Mouse (Mus musculus): ENCODE measurements at regions not wholly inside any gene's neighbourhood (a gene's known extent, or its start where the extent isn't known, plus 50 kb on each side); places are given as distances from the start of the nearest gene placed in this dataset.
"Not testable (repeated sequence)": the region's sequence is repeated elsewhere in the genome, so short reads cannot be mapped to it uniquely, and the experiment has no call there.

DNA sequence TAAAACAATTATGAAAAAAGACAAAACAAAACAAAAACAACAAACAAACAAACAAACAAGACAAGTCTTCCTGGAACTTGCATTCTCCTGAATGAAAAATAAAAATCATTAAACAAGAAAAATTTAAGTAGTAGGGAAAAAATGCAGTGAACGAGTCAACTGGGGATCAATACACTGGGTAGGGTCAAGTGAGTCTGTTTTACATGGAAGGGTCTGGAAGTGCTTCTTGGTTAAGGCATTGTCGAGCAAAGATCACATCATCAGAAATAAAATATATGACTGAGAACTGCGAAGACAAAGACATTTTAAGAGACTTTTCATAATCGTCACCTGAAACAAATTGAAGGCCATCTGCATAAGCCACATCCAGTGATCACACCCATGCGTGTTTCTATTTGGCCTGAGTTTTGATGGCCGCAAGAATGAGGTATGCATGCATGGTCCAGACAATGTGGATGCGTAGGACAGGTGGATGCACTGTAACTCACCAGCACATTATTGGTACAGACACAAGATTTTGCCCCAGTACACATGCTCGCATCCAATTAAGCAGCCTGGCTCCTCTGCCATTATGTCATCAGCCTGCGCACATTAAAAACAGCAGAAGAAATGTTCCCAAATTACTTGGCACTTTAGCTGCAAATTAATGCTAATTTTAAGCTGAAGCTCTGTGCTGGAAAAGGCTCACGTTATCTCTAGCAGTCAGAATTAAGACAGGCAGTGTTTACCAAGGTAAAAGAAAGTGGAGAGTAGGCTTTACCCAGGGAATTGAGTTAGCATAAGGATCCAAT is 475.3 kb downstream of the Lmo7 start:
- CTCF ChIA-PET, result no interaction called here

GRCm38 (mm10) chr14:102199430-102199829 is 469.7 kb downstream of the Lmo7 start:
- CTCF ChIA-PET, result no interaction called here

- CTCF ChIA-PET, result no interaction called here
Measured at GRCm38 (mm10) chr14:102190786-102191185, 461.0 kb downstream of the Lmo7 start.

DNA sequence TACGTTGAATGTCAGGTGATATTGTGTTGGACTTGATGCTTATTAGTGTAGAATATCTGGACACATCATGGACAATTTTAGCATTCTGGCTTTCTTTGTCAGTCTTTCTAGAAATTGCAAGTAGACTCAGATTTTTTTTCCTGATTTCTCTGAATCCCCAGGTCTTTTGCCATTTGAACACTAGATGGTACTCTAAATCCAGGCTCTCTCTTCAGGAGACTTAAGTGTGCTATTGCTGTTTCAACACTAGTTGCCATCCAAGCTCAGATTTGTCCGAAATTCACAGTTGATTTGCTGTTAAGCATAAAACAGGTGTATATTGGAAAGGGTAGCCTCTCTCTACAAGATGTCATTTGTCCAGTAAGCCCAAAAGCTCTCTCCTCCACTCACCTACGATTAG is 451.5 kb downstream of the Lmo7 start:
- CTCF ChIA-PET, result no interaction called here

- CTCF ChIA-PET, result no interaction called here
Measured at GRCm38 (mm10) chr14:102171775-102172174, 442.0 kb downstream of the Lmo7 start.

- CTCF ChIA-PET, result no interaction called here
Measured at GRCm38 (mm10) chr14:102161291-102162284, 431.8 kb downstream of the Lmo7 start.

DNA sequence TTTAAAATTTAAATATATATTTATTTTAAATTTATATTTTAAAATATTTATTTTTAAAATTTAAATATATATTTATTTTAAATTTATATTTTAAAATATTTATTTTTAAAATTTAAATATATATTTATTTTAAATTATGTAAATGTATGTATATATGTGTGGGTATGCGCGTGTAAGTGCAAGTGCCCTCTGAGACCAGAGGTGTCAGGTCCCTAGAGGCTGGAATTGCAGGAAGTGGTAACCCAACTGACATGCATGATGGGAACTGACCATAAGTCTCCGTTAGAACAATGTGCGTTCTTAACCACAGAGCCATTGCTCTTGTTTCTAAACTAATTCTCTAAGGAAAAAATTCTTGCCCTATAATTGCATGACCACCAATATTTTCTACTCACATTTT is 420.7 kb downstream of the Lmo7 start:
- CTCF ChIA-PET, result not testable (repeated sequence)

DNA sequence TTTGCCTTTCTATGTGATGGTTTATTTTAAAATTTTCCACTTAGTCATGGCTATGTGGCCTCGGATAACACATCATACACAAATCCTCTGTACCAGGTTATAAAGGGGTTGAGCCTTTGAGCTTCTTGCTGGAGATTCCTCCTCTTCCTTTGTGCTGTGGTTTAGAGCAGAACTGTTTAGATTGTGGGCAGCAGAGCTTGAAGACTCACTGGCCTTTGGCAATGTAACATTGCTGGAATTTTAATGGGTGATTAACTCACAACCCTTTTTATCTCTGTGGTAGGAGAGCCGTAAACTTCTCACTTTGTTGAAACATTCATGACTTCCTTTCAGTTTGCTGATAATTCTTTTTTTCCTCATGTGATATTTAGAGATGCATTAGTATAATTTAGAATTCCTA is 413.0 kb downstream of the Lmo7 start:
- CTCF ChIA-PET, result no interaction called here

DNA sequence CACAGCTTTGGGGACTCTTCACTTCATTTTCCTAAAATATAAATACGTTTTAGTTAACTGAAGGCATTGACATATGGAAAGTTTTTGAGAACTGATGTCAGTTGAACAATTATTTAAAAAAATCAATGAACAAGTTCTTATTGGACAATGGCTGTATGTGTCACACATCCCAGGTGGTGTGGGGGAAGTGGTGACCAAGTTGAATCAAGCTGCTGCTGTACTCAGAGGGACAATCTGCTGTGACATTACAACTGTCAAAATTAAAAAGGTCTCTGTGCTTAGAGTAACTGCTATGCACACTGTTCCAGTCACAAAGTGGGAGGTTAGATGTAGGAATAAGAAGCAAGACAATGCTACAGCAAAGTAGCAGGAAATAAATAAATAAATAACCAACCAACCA is 409.2 kb downstream of the Lmo7 start:
- CTCF ChIA-PET, result no interaction called here

DNA sequence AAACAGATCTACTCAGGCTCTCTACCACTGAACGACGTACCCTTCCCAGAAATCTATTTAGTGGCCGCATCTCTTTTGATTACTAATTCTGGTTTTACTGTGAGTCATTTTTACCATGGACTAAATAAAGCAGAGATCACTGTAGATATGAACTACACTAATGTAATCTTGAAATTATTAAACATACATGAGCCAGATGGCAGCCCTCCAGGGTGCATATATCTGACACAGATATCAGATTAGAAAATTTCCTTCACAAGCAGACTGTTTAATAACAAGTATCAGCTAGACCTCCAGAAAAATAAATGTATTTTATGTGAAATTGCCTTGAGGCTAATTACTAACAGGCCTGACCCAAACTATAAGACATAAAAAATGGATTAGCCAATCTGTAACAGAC is 388.4 kb downstream of the Lmo7 start:
- CTCF ChIA-PET, result no interaction called here

- CTCF ChIA-PET, result no interaction called here
Measured at GRCm38 (mm10) chr14:102106165-102106564, 376.4 kb downstream of the Lmo7 start.

GRCm38 (mm10) chr14:102094105-102094504 is 364.3 kb downstream of the Lmo7 start:
- CTCF ChIA-PET, result no interaction called here

GRCm38 (mm10) chr14:102092557-102092956 is 362.8 kb downstream of the Lmo7 start:
- CTCF ChIA-PET, result no interaction called here

- CTCF ChIA-PET, result no interaction called here
Measured at GRCm38 (mm10) chr14:102048932-102049331, 319.2 kb downstream of the Lmo7 start.

DNA sequence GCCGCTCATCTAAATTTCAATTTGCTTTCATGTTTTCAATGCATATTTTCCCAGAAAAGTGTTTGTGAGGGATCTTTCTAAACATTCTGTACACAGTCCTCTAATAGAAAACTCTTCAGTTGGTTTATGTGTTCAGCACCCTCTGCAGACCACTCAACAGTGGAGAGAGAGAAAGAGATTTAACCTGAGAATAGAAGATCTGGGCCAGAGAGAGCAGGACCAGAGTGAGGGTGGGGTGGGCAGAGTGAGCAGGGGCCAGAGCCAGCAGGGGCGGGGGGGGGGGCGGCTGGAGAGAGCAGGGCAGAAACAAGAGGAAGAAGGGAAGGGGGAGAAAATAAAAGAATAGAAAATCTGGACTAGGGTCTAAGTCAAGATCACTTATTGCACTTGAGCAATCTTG is 318.7 kb downstream of the Lmo7 start:
- CTCF ChIA-PET, result no interaction called here

DNA sequence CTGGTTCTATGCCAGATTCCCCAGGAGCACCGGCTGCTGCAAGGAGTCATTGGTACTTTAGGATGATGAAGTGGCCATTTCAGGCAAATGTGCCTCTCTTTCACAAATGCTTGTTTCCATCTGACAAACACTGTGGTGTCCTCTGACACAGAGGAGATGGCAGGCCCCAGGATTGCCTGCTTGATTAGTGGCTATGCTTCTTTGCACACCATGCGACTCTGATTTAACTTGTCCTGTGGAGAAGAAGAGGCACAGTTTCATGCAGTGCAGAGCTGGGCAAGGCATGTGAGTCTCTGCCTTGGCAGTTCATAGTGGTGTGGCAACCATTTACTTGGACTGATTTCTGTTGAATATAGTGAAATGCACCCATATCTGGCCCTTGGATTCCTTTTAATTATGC is 308.4 kb downstream of the Lmo7 start:
- CTCF ChIA-PET, result no interaction called here

DNA sequence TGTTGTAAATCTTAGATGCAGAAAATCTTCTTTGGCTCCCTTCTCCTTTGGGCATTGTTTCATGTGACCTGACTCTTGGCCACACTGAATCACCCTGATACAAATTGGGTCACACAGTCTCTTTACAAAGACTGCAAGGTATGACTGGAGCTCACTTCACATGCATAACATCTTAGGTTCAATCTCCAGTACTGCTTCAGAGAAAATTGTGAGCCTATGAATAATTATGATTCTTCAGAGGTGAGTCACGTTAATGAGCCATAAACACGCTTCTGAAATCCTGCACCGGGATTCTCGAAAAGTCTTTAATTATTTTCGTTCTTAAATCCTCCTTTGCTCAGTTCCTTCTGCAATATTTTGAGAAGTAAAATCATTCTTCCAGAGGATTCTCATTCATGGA is 307.7 kb downstream of the Lmo7 start:
- CTCF ChIA-PET, result no interaction called here

GRCm38 (mm10) chr14:102031047-102031903 is 301.5 kb downstream of the Lmo7 start:
- CTCF ChIA-PET, result no interaction called here

GRCm38 (mm10) chr14:102024646-102025045 is 294.9 kb downstream of the Lmo7 start:
- CTCF ChIA-PET, result no interaction called here

DNA sequence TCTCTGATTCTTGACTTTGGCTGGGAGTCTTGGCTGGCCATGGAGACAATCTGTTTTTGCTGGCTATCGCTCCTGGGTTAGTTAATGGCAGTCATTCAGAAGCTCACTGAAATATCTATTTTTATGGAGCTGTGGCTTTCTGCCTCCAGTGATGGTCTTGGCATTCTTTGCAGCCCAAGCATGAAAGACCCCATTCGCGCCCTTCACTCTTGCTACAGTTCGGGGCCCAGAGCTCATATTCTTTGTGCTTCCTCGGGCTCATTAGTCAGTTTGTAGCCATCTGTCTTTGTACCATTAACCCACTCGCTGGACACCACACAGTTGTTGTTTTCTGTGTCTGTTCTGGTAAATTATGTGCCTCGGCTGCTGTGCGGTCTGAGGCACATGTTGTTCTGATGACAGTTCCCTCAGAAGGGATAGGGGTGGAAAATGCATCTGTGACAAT is 290.4 kb downstream of the Lmo7 start:
- CTCF ChIA-PET, result no interaction called here

DNA sequence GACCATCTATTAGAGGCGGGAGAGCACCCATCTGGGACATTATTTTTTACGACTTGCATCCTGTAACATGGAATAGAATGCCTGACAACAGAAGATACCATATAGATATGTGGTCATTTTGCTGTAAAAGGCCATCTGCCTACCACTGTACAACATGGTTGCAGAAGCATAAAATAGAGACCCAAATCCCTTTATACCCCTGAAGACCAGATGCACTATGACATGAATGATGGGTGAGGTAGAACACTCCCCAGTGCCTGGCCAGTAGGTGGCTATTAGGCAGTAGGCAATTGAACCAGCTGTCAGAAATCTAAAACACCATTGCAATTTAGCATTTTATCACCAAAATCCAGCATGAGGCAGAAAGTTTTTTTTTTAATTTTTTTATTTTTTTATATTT is 289.6 kb downstream of the Lmo7 start:
- CTCF ChIA-PET, result no interaction called here

DNA sequence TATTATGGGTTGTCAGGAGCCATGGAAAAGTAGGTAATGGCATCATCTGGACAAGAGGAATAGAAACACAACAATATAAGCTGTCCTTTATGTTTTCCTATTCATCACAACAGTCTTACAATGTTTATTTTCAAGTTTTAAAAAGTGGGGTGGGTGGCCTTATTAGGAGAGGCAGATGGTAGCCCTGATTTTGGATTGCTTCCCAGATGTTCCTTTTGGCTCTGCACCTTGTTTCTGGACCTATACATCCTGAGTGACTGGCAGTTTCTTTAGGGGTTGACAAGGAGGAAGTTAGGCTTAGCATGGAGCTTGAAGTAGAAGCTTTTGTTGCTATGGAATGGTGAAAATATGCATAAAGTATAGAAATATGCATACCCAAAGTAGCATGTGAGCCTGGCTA is 286.8 kb downstream of the Lmo7 start:
- CTCF ChIA-PET, result no interaction called here
